Mouse (Mus musculus): ENCODE results near the gene Foxp1. TPM values are rescaled to one million over a fixed set of nuclear protein-coding genes. Genes with fewer than 3 reads are reported as not detected.

The Foxp1 gene
- total RNA-seq, 1 experiment from 2014 or later: 77.4 TPM

- ATAC-seq (replicated peaks; ENCODE audit: low read depth, poor library complexity, severe bottlenecking): no peak
Measured at GRCm38 (mm10) chr6:98901259-98901658, 621.3 kb downstream of the Foxp1 start.

GRCm38 (mm10) chr6:98878208-98878607, 644.3 kb downstream of the Foxp1 start:
- ATAC-seq (replicated peaks; ENCODE audit: low read depth, poor library complexity, severe bottlenecking): peak; percentile 71

GRCm38 (mm10) chr6:98876401-98876800, 646.1 kb downstream of the Foxp1 start:
- ATAC-seq (replicated peaks; ENCODE audit: low read depth, poor library complexity, severe bottlenecking): no peak

Other genes starting within 250 kb of the Foxp1 start
- gene Eif4e3, start 144.1 kb upstream of the Foxp1 start, total RNA-seq (2017): 26.9 and 28.0 TPM in 2 replicates
- 4.0 and 4.3 TPM in 2 replicates for gene Gm20696, start 144.1 kb upstream of the Foxp1 start, total RNA-seq (2017)
- gene Gpr27, start 170.0 kb upstream of the Foxp1 start, total RNA-seq (2017): not detected in 2 replicates
- gene Prok2, start 203.7 kb upstream of the Foxp1 start, total RNA-seq (2017): not detected in 2 replicates

Measured in common myeloid progenitor, adult 5-6 weeks (primary cell).